ENCODE assay signal across 13 mouse cellular contexts in genomic region chr7:18828592-18828991, GRCm38 (mm10). TPM values are rescaled to one million over a fixed set of nuclear protein-coding genes. Genes with fewer than 3 reads are reported as not detected.
DNase-seq lines count a peak whose midpoint lies in the region; ATAC-seq and TF ChIP-seq lines count a peak whose summit lies in the region.
"Had no signal": no experiment of that assay in that cellular context is flagged by ENCODE, and none has a peak within 500 bp of the region (broad histone marks: within the 10 kb centered on the region; RNA-seq: fewer than 3 reads in every experiment).

No protein-coding gene starts in this region.

- H3K36me3 ChIP-seq in embryonic facial prominence, embryonic 14.5 days (ENCODE audit: control insufficient read depth, insufficient read depth, low read length) = no peaks in the 10 kb centered on the region
- H3K36me3 ChIP-seq: G1E had no signal

- H3K4me3 ChIP-seq in layer of hippocampus, adult 2 months = no peak overlapping the region
- no peak overlapping the region for H3K4me3 ChIP-seq in embryonic facial prominence, embryonic 14.5 days (ENCODE audit: low read depth, low read length)

- no peaks in the 10 kb centered on the region for H3K9me3 ChIP-seq in embryonic facial prominence, embryonic 14.5 days (ENCODE audit: control insufficient read depth, low read length)
- H3K9me3 ChIP-seq: G1E had no signal

- no peak overlapping the region for H3K4me2 ChIP-seq in embryonic facial prominence, embryonic 14.5 days (ENCODE audit: low read depth, low read length)

- no peaks in the 10 kb centered on the region for H3K27me3 ChIP-seq in embryonic facial prominence, embryonic 14.5 days (replicated peaks; ENCODE audit: control insufficient read depth, insufficient read depth, low read length)

- WGBS in embryonic facial prominence, embryonic 14.5 days = 56% methylated on average over 9 of the region's 9 CpGs

- H3K9ac ChIP-seq in embryonic facial prominence, embryonic 14.5 days (ENCODE audit: low read depth, low read length) = no peak overlapping the region

- intact Hi-C loops in gastrocnemius, postnatal 14 days (cut with DNase I; ENCODE audit: low total_unique reads) = no loop called here

- ATAC-seq in CD4-positive, CD25-positive, alpha-beta regulatory T cell, adult 4 months = peak; percentile 45
- ATAC-seq in embryonic facial prominence, embryonic 14.5 days (ENCODE audit: low read depth) = no peak

- peak; percentile 69 for TF ChIP-seq CTCF in layer of hippocampus, adult 2 months (conservative IDR thresholded peaks at IDR 0.05)

- DNase-seq in cerebellum, postnatal 14 days = peak; percentile 5 to 18
- no peak for DNase-seq in cerebellum, adult 9-11 months
- DNase-seq in layer of hippocampus, adult 2 months (ENCODE audit: low spot score in 2 of 2) = no peak
- DNase-seq in layer of hippocampus, adult 9-11 months = no peak
- peak; percentile 14 for DNase-seq in embryonic facial prominence, embryonic 14.5 days (ENCODE audit: low spot score)
- DNase-seq in urinary bladder, postnatal 36 days (ENCODE audit: low spot score in 2 of 2) = no peak
- DNase-seq in gastrocnemius, postnatal 14 days = no peak
- DNase-seq: cerebellum, adult 9-10 months; thymus, adult 2 months had no signal

- no peak overlapping the region for H3K27ac ChIP-seq in layer of hippocampus, adult 2 months
- no peak overlapping the region for H3K27ac ChIP-seq in embryonic facial prominence, embryonic 14.5 days (replicated peaks; ENCODE audit: low read depth, low read length)

- no peaks in the 10 kb centered on the region for H3K4me1 ChIP-seq in embryonic facial prominence, embryonic 14.5 days (ENCODE audit: control insufficient read depth, insufficient read depth, low read length)

RNA-seq across cellular contexts. Expression of gene Psg17, which starts 7.2 kb away (rescaled TPM):
- not detected for total RNA-seq in layer of hippocampus, adult 2 months (2021)
- not detected for polyA plus RNA-seq in CD4-positive, CD25-positive, alpha-beta regulatory T cell, adult 4 months (2017; shearing (Covaris generic))
- 0.10 TPM in 1 of 2 replicates, not detected in the other for polyA plus RNA-seq in embryonic facial prominence, embryonic 14.5 days (2014; fragmentation: Nextera tagmentation; extraction: Ambion mirVana)
- total RNA-seq in gastrocnemius, postnatal 14 days (2021) = not detected
- total RNA-seq: gastrocnemius, postnatal 4 days; layer of hippocampus, postnatal 10 days had no signal
- polyA plus RNA-seq: G1E had no signal

RNA-seq across cellular contexts. Expression of gene Mill2, which starts 11.2 kb away (rescaled TPM):
- total RNA-seq in layer of hippocampus, adult 2 months (2021) = 1 to 10 TPM; 2.3 to 2.6 TPM
- polyA plus RNA-seq in CD4-positive, CD25-positive, alpha-beta regulatory T cell, adult 4 months (2017; shearing (Covaris generic)) = under 1 TPM in 1 of 2 experiments, not detected in 1; 0.22 TPM
- 0.52 and 0.58 TPM in 2 replicates for polyA plus RNA-seq in embryonic facial prominence, embryonic 14.5 days (2014; fragmentation: Nextera tagmentation; extraction: Ambion mirVana)
- total RNA-seq in gastrocnemius, postnatal 14 days (2021) = 1 to 10 TPM; 2.6 to 3.2 TPM
- polyA plus RNA-seq: G1E had no signal

RNA-seq across cellular contexts. Expression of gene Psg19, which starts 30.3 kb away (rescaled TPM):
- not detected for total RNA-seq in layer of hippocampus, adult 2 months (2021)
- not detected for polyA plus RNA-seq in CD4-positive, CD25-positive, alpha-beta regulatory T cell, adult 4 months (2017; shearing (Covaris generic))
- not detected in 2 replicates for polyA plus RNA-seq in embryonic facial prominence, embryonic 14.5 days (2014; fragmentation: Nextera tagmentation; extraction: Ambion mirVana)
- not detected for total RNA-seq in gastrocnemius, postnatal 14 days (2021)
- total RNA-seq: gastrocnemius, postnatal 4 days; layer of hippocampus, postnatal 10 days had no signal
- polyA plus RNA-seq: G1E; thymus, adult 2 months had no signal

RNA-seq across cellular contexts. Expression of gene Pglyrp1, which starts 42.5 kb away (rescaled TPM):
- 10 to 100 TPM; 15.1 to 15.2 TPM for total RNA-seq in layer of hippocampus, adult 2 months (2021)
- 100 to 1,000 TPM; 246 to 259 TPM for polyA plus RNA-seq in CD4-positive, CD25-positive, alpha-beta regulatory T cell, adult 4 months (2017; shearing (Covaris generic))
- polyA plus RNA-seq in embryonic facial prominence, embryonic 14.5 days (2014; fragmentation: Nextera tagmentation; extraction: Ambion mirVana) = 5.3 and 10.0 TPM in 2 replicates
- total RNA-seq in gastrocnemius, postnatal 14 days (2021) = 1 to 10 TPM; 1.4 to 1.5 TPM
- total RNA-seq: G1E had no signal
- polyA plus RNA-seq: G1E had no signal

Comparison
In these comparisons a context has a peak if more than half of its experiments do, and no peak if none do; other contexts are left out.
1. DNase-seq: peak in cerebellum, postnatal 14 days (2 of 2) and embryonic facial prominence, embryonic 14.5 days (single experiment); none in cerebellum, adult 9-11 months (single experiment), layer of hippocampus, adult 2 months (0 of 2), layer of hippocampus, adult 9-11 months (single experiment), urinary bladder, postnatal 36 days (0 of 2) and gastrocnemius, postnatal 14 days (single experiment).